Mouse (Mus musculus): ENCODE results near the gene Mllt1.
"Not testable (repeated sequence)": the region's sequence is repeated elsewhere in the genome, so short reads cannot be mapped to it uniquely, and the experiment has no call there.

Gene Mllt1

DNA sequence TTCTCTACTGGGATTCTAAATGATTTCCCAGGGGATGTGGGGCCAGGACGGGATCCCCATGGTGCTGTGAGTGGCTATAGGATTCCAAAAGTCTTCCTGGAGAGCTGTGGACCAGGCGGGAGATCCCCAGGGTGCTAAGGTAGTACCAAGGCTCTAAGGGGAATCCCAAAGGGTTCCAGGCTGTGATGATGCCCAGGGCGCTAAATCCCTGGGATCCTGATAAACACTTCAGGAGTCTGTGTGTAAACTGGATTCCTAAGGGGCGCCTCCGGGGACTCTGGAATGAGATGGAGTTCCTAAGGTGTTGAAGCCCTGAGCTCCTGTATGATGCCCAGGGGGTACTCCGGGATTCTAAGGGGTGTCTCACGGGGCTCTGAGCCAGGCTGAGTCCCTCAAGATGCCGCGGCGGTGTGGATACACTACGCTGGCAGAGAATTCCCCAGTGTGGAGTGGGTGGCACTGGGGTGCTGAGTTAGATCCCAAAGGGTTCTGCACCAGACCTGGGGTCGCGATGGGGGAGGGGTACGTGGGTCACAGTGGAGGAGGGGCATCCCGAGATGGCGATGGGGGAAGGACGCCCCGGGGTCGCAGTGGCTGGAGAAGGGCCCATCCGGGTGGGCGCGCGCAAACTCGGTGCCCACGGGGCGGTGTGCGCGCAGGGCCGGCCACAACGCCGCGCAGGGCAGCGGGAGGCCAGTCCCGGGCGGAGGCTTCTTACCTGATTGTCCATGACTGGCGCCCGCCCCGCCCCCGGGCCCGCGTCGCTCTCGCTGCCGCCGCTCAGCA lies 477 bp downstream of the Mllt1 start:
- peak; percentile 20 to 25 for DNase-seq (ENCODE audit: low spot score in 2 of 2)

DNA sequence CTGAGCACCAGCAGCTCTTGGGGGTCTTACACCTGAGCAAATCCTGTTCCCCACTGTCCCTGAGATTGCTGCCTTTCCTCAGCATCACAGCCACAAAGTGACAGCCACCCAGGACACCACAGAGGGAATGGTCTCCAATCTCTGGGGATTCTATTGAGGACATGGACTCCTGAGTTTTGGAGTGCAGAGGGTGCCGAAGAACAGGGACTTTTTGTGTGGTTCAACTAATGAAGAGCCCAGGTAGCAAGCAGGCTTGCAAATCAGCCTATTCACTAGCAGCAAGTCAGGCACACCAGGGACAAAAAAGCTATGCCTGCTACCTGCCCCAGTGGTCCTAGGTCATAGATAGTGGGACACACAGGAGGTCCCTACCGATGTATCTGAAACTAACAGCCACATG lies 1.8 kb downstream of the Mllt1 start:
- no peak for DNase-seq (ENCODE audit: low spot score in 2 of 2)

DNA sequence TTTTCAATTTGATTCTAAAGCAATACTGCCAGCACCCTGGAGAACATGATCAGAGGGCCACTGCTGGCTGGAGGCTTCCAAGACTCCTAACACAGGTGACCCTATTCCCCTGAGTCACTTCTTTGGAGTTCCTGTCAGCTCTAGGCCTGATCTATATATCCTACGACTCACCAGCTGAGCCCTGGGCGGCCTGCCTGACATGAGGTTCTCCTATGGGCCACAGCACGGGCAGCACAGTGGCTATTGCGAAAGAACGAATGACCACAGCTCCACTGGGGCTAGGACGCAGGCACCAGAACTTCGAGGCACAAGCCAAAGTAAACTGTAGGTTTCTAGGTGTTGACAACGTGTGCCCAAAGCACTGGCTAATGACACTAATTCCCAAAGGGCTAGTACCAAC lies 5.2 kb downstream of the Mllt1 start:
- DNase-seq (ENCODE audit: low spot score in 2 of 2) = no peak

DNA sequence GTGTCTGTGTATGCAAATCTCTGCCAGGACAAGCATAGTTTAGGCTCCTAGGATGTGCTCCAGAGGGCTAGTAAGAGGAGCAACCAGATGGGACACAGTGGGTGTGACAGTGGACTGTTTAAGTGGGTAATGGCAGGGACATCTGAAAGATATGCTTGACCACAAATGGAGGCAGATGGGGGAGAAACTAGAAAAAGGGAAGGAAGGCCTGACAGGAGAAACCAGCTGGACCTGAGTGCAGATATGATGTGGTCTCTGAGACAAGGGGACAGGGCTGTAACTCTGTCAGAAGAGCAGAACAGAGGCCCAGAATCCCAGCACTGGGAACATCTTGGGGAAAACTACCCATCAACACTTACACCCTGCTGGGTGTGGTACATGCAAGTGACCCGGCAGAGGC lies 5.7 kb downstream of the Mllt1 start:
- DNase-seq (ENCODE audit: low spot score in 2 of 2) = no peak

DNA sequence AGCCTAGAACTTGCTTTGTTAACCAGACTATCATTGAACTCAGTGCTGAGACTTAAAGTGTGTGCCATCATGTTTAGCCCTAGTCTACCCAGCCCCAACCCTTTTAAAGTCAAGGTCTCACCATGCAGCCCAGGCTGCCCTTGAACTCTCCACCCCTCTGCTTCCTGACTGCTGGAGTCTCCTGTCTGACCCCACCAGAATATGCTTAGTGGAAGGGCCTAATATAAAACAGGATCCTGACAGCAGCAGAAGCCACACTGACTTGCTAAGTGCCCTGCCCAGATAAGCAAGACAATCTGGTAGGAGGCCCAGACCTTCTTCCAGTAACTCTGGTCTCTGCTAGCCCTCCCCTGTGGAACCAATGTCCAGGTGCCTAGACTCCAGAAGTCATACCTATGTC lies 6.1 kb downstream of the Mllt1 start:
- DNase-seq (ENCODE audit: low spot score in 2 of 2) = no peak

DNA sequence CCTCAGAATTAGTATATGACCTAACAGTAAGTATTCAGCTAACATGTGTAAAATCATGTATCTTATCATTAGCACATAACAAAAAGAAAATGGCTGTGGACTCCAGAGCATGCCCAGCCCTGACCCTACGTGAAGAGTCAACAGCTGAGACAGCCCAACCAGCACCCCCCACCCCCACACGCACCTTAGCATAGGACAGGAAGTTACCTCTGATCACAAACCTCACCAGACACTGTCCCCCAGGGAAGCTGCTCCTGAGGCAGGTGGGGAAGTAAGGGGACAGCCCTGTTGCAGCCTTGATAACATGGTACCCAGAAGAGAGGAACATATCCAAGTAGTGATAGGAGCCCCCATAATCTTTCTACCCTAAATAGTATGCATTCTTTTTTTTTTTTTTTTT lies 9.2 kb downstream of the Mllt1 start:
- no peak for DNase-seq (ENCODE audit: low spot score in 2 of 2)

DNA sequence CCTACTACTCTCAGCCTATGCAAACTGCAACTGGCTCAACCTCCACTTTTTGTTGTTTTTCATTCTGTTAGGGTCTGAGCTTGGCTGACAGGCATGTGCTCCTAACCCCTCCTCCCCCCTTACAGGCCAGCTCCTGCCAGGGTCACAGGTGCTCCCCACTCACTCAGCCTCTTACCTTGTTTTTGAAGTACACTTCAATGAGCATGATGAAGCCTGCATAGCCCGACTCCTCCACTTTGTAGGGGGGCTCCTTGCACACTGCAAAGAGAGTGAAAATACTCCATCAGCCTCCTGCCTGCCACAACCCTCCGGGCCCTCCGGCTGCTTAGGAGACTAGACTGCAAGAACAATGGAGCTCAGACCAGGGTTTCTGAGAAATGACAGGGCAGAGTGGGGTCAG lies 15.5 kb downstream of the Mllt1 start:
- DNase-seq (ENCODE audit: low spot score in 2 of 2) = no peak

DNA sequence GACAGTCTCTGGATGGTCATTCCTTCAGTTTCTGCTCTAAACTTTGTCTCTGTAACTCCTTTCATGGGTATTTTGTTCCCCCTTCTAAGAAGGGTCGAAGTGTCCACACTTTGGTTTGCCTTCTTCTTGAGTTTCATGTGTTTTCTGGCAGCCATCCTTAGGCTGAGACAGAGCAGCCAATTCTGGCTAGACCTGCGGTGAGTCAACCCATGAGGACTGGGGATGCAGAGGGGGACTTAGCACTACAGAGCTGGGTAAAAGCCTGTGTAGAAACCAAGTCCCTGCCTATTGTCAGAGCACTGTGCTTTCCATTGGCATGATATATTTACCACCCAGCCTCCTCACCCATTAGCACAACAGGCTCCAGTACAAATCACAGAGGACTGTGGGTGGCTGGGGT lies 18.0 kb downstream of the Mllt1 start:
- DNase-seq (ENCODE audit: low spot score in 2 of 2) = no peak

DNA sequence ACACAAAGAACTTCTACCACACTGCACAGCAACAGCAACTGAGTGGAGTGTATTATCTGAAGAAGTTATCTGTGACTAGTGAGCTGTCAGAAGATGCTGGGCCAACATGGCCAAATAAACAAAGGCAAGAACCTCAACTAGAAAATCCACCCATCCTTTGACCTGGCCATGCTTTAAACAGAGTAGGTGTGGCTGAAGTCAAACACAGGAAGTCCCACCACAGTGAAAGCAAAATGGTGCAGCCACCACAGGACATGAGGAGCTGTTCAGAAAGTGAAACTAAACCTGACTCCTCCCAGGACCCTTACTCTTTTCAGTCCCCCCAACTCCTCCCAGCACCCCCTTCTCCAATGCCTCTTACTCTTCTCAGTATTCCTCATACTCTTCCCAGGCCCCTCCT lies 21.8 kb downstream of the Mllt1 start:
- no peak for DNase-seq (ENCODE audit: low spot score in 2 of 2)

DNA sequence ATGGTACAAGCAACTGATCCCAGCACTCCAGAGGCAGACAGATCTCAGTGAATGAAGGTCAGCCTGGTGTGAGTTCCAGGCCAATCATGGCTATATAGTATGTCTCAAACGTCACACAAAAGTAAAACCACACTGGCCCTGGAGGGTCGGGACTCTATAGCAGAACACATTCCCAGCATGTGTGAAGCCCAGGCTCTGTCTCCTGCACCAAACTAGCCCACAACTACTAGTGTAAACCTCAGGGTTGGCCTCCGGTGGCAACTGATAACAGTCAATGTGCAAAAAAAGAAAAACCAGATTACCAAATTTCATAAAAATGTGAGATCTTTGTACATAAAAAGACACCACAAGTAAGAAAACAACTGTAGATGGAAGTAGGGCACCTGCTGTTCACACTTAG lies 22.2 kb downstream of the Mllt1 start:
- no peak for DNase-seq (ENCODE audit: low spot score in 2 of 2)

DNA sequence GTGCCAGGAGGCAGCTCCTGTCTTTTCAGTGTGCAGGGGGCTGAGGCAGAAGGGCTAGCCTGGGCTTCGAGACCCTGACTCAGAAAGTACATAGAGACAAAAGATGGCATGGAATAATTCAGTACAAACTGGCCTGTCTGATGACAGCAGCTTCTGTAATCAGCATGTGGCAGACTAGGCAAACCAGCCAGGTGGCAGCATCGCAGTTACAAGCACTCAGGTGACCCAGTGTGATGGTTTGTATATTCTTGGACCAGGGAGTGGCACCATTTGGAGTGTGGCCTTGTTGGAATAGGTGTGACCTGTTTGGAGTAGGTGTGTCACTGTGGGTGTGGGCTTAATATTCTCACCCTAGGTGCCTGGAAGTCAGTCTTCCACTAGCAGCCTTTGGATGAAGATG lies 25.5 kb downstream of the Mllt1 start:
- not testable (repeated sequence) for DNase-seq (ENCODE audit: low spot score in 2 of 2)

DNA sequence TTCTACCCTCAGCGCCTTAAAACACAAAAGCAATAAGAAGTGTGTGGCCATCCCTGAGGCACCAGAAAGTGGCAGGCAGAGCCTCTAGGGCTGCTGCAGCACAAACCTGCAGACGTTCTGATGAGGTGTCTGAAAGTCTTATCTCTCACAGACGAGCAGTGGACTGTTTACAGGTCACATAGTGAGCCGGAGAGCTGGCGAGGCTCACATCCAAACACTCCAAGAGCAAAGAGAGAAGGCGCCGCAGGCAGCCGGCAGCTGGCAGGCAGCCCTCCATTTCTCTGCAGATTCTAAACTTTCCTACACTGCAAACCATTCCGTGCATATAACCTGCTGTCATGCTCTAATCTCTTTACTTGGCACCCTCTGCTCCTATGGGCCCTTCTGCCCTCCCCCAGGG lies 27.3 kb downstream of the Mllt1 start:
- no peak for DNase-seq (ENCODE audit: low spot score in 2 of 2)

DNA sequence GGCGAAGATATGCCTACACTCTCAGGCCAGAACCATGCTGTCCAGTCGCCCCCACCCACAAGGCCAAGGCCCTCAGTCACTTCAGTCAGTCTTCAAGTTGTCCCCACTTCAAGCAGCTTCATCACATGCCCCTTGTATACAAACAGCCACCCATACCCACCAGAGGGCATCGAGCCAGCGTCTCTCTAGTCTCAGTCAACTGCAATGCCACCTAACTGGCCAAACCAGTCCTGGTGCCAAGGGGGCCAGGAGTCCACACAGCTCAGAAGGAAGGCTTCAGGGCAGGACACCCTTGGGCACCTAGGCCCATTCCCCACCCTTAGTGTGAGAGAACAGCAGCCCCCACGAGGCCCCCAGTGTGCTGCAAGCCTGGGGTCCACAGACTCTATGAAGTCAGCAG lies 28.1 kb downstream of the Mllt1 start:
- DNase-seq (ENCODE audit: low spot score in 2 of 2) = no peak

DNA sequence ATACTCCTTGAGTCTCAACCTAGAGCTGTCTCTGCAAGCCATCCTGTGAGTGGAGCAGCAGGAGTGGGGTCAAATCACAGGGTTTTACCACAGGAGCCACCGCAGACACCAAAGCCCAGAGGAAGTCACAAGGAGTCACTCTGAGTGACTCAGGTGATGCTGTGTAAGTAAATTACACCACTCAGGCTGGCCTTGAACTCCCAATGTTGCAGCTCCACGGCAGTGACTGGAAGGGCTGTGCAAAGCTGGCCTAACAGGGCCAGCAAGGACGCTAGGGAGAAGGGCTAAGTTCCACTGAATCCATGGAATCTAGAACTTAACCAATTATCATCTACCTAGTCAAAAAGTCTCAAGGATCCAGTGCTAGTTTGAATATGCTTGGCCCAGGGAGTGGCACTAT lies 29.0 kb downstream of the Mllt1 start:
- no peak for DNase-seq (ENCODE audit: low spot score in 2 of 2)

DNA sequence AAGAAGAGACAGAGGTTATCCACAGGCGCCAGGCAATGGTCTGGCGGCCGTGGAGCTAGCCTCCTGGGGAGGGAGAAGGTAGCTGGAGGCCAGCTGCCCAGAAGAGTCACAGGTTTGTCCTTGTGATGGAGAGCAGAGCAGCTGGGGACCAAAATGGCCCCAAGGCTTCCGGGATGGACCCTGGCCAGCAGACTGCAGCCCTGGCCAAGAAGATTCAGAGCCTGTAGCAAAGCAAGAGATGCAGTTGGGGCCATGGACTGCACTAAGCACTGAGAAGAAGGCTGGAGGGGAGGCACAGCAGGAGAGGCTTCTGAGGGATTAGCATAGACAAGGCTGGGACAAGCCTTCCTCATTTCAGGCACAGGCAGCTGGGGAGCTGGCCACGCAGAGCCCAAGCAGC lies 32.5 kb downstream of the Mllt1 start:
- no peak for DNase-seq (ENCODE audit: low spot score in 2 of 2)

DNA sequence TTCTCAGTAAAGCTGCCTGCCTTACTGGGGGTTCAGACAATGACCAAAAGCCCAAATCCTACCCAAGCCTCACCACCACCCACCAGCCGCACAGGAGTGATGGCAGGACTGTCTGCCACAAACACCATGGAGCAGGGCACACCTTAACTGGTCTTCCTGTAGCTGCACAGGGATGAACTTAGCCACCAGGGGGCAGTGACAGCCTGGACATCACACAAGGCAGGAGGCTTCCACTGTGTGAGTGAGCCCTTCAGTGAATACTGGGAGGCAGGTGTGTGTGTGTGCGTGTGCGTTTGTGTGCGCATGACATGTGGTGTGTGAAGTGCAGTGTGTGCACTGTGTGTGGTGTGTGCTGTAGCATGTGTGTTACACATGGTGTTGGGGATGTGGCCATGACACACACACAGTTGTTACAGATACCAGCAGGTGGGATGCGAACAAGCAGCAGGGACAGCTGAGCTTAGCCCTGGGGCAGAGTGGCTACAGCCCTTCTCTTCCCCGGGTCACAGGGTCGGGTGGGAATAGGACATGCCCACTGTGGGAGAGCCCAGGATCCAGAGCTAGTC lies 37.5 kb downstream of the Mllt1 start:
- peak; percentile 68 to 82 for DNase-seq (ENCODE audit: low spot score in 2 of 2)

DNA sequence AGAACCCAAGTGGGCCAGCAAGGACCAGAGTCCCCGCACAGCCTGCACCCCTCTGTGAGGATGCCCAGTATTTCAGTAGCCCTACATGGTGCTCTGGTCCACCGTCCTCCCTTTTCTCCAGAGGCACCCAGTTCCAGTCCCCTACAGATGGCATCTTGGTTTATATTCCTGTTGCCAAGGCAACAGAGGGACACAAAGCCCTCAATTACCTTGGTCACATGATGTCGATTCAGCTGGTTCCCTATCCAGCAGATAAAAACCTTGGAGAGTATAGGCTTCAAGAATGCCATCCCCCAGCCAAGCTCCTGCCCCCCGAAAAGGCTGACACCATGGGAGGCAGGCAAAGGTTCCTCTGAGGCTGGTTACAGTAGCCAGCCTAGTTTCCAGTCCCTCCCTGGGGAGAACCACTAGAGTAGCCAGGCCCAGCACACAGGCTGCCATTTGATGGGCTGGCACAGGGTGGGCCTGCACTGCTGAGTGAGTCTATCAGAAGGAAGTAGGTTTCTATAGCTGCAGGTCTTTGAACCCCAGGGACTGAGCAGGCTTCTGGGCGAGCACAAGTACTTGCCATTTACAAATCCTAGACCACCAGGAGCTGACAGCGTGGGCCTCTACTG lies 38.6 kb downstream of the Mllt1 start:
- DNase-seq (ENCODE audit: low spot score in 2 of 2) = no peak

DNA sequence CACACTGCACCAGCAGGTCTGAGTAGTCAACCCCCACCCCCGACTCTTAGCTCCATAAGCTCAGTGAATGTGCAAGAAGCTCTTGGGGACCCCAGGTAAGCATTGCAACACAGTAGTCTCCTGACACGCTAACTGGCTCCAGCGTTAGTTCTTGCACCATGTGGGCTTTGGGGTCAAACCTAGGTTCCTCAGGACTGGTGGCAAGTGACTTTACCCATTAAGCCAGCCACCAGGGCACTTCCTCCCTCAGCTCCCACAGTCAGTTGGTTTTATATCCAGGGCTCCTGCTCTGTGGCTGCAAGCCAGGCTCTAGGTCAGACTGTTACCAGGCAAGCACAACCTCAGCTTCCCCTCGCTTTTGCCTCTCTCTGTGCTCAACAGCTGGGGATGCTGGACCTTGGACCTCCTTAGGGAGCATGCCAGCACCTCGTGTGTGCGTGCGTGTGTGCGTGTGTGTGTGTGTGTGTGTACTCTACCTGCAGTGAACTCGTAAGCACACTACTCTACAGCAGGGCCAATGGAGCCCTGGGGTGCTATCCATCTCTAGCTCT lies 39.8 kb downstream of the Mllt1 start:
- DNase-seq (ENCODE audit: low spot score in 2 of 2) = no peak

DNA sequence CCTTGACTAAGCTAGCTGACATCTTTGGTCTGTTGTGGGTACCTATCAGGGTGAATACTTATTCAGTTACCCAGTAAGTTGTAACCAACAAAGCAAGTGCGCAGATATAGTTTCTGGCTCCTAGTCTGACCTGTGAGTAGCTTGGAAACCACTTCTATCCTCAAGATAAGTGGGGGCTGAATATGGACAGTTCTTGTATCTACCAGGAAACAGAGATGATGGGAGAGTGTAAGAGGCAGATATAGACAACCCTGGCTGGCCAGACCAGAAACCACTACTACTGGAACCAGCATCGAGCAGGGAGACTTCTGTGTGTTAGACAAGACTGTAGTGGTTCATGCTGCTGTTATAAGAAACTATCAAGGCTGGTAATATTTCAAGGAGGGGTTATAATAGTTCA lies 45.2 kb downstream of the Mllt1 start:
- DNase-seq (ENCODE audit: low spot score in 2 of 2) = no peak

DNA sequence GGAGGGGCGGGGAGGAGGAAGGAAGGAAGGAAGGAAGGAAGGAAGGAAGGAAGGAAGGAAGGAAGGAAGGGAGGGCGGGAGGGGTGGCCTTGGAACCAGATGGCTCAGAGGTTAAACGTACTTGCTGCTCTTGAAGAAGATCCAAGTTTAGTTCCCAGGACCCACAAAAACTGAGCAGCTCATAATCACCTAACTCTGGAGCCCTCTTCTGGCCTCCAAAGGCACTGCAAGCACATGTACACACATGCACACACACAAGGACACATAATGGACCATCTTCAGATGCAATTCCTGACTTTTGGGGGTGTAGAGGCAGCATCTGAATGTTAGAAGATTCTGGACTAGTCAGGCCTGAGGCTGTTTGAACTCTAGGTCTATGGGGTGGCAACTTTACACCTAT lies 47.2 kb downstream of the Mllt1 start:
- no peak for DNase-seq (ENCODE audit: low spot score in 2 of 2)

DNA sequence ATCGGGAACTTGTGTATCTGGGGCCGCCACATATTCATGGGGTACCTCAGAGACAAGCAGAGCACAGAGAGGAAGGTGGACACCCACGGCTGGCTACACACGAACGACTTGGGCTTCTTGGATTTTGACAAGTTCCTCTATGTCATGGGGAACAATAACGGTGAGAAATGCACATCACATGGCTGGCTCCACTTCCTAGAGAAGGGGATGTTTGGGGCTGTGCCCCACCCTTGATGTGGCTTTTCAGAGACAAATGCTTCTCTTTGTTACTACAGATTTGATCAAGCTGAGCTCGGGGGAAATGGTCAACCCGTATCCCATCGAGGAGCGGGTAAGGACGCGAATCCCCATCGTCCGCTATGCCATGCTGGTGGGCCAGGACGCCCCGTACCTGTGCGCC lies 50.4 kb downstream of the Mllt1 start:
- no peak for DNase-seq (ENCODE audit: low spot score in 2 of 2)

DNA sequence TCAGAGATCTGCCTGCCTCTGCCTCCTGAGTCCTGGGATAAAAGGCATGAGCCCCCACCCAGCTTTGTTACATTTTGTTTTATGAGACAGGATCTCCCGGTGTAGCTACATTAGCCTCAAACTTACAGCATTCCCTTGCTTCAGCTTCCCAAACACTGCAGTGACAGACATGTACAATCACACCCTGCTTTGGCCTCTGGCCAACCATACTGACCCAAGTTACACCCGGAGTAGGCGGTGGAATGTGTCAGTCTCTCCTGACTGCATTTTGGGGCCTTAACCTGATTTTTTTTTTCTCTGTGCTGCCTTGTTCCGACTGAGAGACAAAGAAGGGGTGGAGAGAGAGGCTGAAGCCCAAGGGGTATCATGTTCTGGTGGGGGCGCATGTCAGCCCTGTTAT lies 50.9 kb downstream of the Mllt1 start:
- no peak for DNase-seq (ENCODE audit: low spot score in 2 of 2)

DNA sequence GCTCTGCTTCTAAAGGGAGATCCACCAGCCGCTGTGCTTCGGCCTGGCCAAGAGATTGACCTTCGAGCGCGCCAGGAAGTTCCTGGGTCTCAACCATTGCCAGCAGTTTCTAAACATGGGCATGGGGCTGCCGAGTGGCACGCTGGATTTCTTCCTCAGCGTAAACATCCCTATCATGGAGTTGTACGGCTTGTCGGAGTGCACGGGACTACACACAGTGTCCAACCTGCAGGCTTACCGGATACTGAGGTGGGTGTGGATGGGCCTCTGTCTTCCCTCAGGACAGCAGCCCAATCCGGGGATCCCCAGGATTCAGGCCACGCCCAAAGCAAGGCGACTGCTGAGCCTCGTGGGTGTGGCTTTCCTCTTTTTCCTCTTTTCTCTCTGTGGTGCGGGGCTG lies 51.6 kb downstream of the Mllt1 start:
- no peak for DNase-seq (ENCODE audit: low spot score in 2 of 2)

Measured in frontal cortex, postnatal 25 days (tissue).